Mouse (Mus musculus) spleen, adult 12 weeks (tissue): ENCODE results near the gene Mis12.

ENCODE experiments used
- DNase-seq: peaks from one replicate; pipeline ENCODE4 v3.0.0; 2022; ENCODE audit warnings: low spot score

The Mis12 gene

DNA sequence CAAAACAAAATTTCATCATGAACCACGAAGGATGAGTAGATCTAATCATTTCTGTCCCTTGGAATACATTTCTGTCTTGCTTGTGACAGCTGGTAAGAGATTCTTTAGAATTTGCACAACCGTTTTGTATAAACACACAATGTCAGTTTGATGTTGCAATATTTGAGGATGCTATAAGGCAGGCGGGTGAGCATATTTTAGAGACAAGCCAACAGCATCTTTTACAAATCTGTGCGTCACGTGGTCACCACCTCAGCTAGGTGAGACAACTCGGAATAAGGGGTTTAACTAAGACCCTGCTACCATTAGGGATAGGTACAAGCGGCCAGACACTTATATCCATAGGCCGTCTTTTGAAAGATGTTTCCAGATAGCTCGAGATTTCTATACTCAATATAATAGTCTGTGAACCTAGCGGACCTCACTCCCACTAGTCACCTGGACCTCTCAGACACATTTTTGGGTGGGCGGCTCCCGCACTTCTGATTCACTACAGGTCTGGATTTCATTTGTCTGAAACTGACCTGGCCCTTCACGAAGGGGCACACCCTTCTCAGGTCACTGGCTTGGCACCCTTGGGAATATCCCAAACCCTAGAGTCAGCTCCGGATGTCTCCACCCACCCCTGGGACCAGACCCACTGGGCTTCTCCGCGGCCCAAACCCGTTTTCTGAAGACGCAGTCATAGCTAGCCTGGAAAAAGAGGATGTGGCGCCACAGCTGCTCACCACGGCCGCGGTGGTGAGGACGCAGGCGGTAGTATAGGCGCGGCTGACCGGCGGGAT is 803 bp upstream of the Mis12 start:
- DNase-seq: no peak

DNA sequence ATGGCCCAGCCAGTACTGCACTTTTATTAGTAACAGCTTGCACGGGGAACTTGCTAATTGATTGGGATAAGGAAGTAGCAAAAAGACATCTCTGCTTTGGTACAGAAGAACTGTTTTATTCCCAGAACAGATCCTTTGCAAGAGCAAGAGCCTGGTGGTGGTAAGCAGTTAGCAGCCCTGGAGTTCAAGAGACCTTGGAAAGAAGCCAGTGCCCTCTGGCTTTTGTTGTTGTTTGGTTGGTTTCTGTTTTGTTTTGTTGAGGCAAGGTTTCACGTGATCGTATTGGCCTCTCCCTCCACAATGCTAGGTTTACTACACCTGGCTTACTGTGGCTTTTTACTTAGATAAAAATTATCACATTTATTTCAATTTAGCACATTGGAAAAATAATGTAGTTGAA is 8.9 kb downstream of the Mis12 start:
- DNase-seq: no peak

DNA sequence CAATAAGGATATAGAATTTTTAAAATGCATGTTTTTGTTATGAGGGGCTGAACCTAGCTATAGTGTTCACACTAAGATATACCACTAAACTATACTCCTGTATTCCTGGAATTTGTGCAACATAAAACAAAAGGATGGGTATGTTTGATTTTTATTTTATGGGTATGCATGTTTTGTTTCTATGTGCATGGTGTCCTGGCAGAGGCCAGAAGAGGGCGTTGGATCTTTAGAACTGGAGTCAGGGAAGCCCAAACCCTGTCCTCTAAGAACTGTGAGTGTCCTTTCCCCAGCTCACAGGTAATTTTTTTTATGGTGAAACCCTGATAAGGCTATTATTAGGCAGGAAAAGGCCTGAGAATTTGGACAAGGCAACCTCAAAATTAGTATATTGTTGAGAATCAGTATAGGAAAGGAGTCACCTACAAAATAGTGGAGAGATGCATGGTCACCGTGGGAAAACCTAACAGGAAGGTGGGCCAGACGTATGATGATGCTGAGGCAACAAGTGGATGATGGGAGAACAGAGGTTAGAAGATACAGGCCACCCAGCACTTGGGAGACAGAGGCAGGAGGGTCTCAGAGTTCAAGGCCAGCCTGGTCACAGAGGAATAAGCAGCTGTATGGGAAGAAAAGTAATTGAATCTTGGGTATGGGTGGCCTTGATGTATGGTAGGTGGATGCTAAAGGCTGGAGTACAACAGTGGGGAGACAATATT is 10.2 kb downstream of the Mis12 start:
- DNase-seq: no peak

DNA sequence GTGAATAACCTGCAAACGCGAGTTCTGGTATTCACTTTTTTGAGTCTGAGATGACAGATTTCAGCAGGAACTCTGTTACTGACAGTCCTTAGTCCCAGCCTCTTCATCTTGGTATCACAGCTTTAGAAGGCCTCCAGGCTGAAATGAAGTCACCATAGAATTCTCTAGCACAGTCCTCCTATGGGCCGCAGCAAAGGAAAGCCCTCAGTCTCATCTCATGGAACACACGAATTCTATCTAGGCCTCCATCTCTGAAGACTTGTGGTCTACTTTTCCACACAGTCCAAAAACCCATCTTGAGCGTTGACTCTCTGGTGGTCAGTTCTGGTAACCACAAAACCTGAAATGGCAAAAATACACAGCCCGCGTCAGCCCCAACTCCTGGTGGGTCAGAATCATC is 12.7 kb downstream of the Mis12 start:
- DNase-seq: no peak

DNA sequence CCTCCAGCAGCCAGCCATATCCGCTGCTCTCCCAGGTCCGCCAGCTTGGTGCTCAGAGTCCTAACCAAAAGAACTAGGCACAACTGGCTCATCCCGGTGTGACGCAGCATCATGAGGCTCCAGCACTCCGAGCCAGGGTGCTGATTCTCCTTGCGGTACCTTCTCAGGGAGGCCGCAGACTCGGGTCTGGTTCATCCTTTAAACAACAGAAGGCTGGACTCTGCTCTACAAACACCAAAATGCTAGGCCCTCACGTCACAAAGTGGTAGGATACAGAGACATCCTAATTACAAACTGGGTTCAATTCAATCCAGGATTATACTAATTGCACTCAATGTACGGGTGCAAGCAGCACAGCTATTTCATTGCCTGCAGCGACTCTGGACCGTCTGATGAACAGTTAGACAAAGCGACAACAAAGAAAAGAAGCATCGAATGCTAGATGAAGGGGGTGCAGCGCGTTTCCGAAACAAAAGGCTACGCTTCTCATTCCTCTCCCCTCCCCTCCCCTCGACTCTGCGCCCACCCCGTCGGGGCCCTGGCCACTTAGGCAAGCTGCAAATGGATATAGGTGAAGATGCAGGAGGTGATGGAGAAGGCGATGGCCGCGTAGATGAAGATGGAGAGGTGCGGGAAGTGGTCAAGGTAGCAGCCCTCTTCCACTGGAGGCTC is 13.2 kb downstream of the Mis12 start:
- no peak for DNase-seq

DNA sequence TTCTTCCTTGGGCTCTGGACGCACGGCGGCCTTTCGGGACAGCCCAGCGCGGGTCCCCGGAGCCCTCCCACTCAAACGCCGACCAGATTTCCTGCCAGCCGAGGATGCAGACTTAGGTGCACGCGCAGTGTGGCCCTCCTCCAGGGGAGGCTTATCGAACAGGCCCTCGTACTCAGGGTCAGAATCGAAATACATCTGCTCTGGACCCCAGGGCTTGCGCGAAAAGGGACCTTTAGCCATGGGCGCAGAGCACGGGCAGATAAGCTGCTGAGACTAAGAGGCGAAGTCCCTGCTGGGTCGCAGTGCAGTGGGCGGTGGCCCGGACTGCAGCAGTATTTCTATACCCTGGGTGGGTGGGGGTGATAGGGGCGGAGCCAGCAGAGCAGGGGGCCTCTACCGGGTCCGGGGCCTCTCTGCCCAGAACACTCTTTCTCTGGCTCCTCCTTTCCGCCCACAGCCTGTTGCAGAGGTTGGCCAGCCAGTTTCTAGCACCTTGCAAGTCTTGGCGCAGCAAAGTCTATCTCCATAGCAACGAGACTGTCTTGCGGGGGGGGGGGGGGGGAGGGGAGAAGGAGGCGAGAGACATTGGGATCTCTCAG is 13.9 kb downstream of the Mis12 start, which contains the start of gene 6330403K07Rik:
Gene 6330403K07Rik (minus strand): TSS at position 351 of the 599 bp plus-strand sequence.
- no peak for DNase-seq

DNA sequence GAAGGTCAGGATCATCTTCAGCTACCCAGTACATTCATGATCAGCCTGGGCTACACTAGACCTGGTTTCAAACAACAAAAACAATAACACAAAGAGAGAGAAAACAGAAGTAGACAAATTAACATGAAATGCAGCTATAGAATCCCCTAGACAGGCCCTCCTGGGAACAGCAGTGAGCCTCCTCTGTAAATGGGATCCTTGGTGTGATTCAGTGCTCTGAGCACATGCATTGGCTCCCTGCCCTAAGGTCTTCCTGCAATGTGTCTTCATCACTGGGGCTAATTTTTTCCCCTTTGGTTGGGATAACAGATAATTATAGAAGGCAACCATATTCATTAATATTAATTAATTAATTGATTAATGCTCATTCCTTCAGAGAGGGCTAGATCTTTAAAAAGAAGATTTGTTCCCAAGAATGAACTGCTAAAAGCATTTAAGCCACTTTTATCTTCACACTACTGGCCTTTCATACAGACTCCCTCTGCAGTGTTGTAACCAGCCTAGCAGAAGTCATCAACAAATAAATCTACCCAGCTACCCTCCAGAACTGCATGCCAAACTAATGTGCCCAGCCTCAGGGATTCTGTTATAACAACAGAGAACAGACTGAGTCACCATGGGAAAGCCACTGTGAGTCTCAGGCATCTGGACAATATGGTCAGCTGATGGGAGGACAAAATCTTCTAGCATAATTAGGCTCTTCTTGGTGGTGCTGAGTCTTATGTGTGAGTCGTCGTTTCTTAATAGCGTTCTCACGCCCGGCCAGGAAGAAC is 20.3 kb downstream of the Mis12 start:
- no peak for DNase-seq

DNA sequence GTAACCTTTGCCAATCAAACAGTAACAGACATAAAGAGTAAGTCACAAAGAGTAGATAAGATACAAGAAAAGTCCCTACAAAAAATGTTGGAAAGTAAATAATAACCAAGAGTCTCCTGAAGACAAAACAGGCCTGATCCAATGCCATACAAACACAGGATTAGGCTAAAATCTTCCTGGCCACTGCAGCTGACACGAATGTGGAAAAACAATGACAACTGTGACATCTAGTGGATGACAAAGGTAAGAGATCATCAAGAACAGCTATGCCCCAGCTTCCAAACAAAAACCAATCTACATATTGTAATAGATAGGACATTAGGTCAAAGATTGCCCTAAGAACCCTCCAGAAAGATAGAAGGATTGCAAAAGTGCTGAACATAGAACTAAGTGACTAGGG is 33.1 kb downstream of the Mis12 start:
- no peak for DNase-seq

DNA sequence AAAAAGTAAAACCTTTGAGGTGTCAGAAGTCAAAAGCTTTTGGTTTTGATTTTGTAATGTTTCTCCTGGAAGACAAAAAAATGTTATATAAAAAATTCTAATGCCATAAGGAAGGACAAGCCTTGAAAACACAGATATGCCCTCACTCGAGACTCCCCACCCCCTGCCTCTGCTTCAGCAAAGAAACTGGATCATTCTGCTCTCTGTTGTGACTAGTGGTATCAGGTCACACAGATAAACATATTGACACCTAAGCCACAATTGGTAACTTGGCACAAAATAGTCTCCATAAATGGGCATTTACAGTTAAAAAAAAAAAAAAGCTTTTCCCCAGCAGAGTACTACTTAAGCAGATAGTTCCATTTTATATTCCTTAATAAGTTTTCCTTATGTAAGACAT is 56.9 kb downstream of the Mis12 start:
- no peak for DNase-seq
